Mouse (Mus musculus) kidney, embryonic 16.5 days (tissue): ENCODE measurements around the gene Zc3h12a. TPM values are rescaled to one million over a fixed set of nuclear protein-coding genes. Genes with fewer than 3 reads are reported as not detected.

Experiments used
- ATAC-seq: fragments of 200-750 bp; cut with Nextera tagmentation; 2 replicates; pipeline ENCODE4 v1.8.0; 2017; ENCODE audit warnings: moderate TSS enrichment; ENCODE audit not compliant: low FRiP score, low TSS enrichment
- H3K27ac ChIP-seq: fragments of 300-500 bp; sonication (generic); 2 replicates; pipeline ENCODE4 v1.5.1; 2014; ENCODE audit warnings: low read length
- H3K27me3 ChIP-seq: fragments of 300-500 bp; sonication (generic); 2 replicates; pipeline ENCODE4 v1.6.1; 2014; ENCODE audit warnings: low read length, control low read depth, mixed read lengths; ENCODE audit not compliant: insufficient read depth
- H3K36me3 ChIP-seq: fragments of 300-500 bp; sonication (generic); 2 replicates; pipeline ENCODE4 v1.6.1; 2014; ENCODE audit warnings: low read length, control low read depth, mixed read lengths; ENCODE audit not compliant: insufficient read depth
- H3K4me1 ChIP-seq: fragments of 300-500 bp; sonication (generic); 2 replicates; pipeline ENCODE4 v1.6.1; 2014; ENCODE audit warnings: low read length, control low read depth, mixed read lengths; ENCODE audit not compliant: insufficient read depth
- H3K4me2 ChIP-seq: fragments of 300-500 bp; sonication (generic); replicated peaks from 2 replicates; pipeline ENCODE4 v1.6.1; 2014; ENCODE audit warnings: low read depth, low read length
- H3K4me3 ChIP-seq: fragments of 300-500 bp; sonication (generic); 2 replicates; pipeline ENCODE4 v1.5.1; 2014; ENCODE audit warnings: mild to moderate bottlenecking, low read length
- H3K9ac ChIP-seq: fragments of 300-500 bp; sonication (generic); replicated peaks from 2 replicates; pipeline ENCODE4 v1.6.1; 2014; ENCODE audit warnings: low read length
- H3K9me3 ChIP-seq: fragments of 300-500 bp; sonication (generic); 2 replicates; pipeline ENCODE4 v1.6.1; 2016; ENCODE audit warnings: low read length, control low read depth
- WGBS: fragments of 180-500 bp; shearing (Covaris S2); extraction: QIAGEN DNeasy Blood & Tissue Kit; methylation state at CpG from one replicate; pipeline ENCODE4 v1.1.7; 2014; 5-methylcytosine and 5-hydroxymethylcytosine counted together
- polyA plus RNA-seq: library from polyadenylated mRNA; unstranded; fragments of >200 nt; fragmentation: Nextera tagmentation; extraction: Ambion mirVana; gene quantifications from 2 replicates; pipeline ENCODE4 v1.2.1, GENCODE M21; 2015

The Zc3h12a gene
- polyA plus RNA-seq, 1 experiment from 2014 or later = 0.66 TPM

DNA sequence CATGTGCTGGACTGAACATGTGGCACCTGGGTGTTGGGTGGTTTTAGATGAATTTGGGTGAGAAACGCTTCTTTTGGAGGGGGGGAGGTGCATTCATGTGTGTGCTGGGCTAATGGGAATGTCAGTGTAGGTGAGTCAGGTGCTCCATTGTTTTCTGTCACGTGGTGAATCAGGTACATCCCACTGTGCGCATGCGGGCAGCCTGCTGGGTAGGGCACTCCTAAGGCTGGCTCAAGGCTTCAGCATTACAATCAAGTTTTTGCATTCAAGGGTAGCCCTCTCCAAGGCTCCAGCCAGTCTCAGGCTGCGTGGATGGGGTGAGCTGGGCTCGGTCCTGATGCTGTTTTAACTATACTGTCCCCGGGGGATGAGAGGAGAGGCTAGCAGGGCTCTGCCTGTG is 35.1 kb upstream of the Zc3h12a start:
- no peak overlapping the region for H3K27ac ChIP-seq
- no peak overlapping the region for H3K4me2 ChIP-seq
- WGBS = 57% methylated on average over 7 of the region's 7 CpGs
- no peaks in the 10 kb centered on the region; the same call in 1 of the 2 replicates for H3K27me3 ChIP-seq
- no peak overlapping the region for H3K4me3 ChIP-seq
- no peak for ATAC-seq
- no peak overlapping the region for H3K9ac ChIP-seq
- no peaks in the 10 kb centered on the region for H3K9me3 ChIP-seq
- H3K4me1 ChIP-seq = no peaks in the 10 kb centered on the region
- no peaks in the 10 kb centered on the region for H3K36me3 ChIP-seq

DNA sequence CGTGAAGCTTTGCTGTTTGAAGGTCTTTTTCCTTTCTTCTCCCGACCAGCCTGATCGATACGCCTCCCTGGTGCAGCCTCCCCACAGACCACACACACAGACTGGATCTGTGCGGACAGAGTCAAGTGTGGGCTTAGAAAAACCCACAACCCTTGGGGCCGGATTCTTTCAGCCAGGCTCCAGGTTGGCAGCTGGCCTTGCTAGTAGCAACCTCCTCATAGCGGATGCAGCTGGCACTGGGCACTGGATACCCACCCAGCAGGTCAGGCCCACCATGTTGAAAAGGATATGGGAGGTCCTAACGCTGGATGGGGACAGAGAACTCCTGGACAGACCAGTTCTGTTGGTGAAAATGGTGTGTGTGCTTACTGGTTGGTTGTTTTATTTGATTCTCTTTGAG is 33.8 kb upstream of the Zc3h12a start:
- H3K36me3 ChIP-seq = no peaks in the 10 kb centered on the region
- ATAC-seq = no peak
- H3K4me3 ChIP-seq = no peak overlapping the region
- no peaks in the 10 kb centered on the region for H3K9me3 ChIP-seq
- H3K4me2 ChIP-seq = no peak overlapping the region
- H3K27me3 ChIP-seq = no peaks in the 10 kb centered on the region; the same call in 1 of the 2 replicates
- H3K27ac ChIP-seq = no peak overlapping the region
- H3K4me1 ChIP-seq = no peaks in the 10 kb centered on the region
- no peak overlapping the region for H3K9ac ChIP-seq
- 56% methylated on average over 8 of the region's 8 CpGs for WGBS

DNA sequence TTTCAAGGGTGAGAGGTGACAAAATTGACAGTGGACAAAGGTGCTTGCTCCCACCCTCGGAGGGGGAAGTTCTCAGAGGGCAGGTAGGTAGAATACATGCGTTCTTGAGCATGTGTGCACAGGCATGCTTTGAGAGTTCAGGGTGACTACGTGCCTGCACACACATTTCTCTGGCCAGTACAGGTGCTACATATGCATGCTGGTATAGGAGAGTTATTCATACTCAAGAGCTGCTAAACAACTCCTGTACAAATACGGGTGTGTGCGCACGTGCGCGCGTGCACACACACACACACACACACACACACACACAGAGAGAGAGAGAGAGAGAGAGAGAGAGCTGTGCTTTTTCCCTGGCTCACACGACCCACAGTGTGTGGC is 33.3 kb upstream of the Zc3h12a start:
- 69% methylated on average over 10 of the region's 10 CpGs for WGBS
- ATAC-seq = no peak
- H3K27ac ChIP-seq = no peak overlapping the region
- no peaks in the 10 kb centered on the region for H3K9me3 ChIP-seq
- H3K4me3 ChIP-seq = no peak overlapping the region
- no peaks in the 10 kb centered on the region; the same call in 1 of the 2 replicates for H3K27me3 ChIP-seq
- H3K36me3 ChIP-seq = no peaks in the 10 kb centered on the region
- no peak overlapping the region for H3K9ac ChIP-seq
- H3K4me2 ChIP-seq = no peak overlapping the region
- H3K4me1 ChIP-seq = no peaks in the 10 kb centered on the region

DNA sequence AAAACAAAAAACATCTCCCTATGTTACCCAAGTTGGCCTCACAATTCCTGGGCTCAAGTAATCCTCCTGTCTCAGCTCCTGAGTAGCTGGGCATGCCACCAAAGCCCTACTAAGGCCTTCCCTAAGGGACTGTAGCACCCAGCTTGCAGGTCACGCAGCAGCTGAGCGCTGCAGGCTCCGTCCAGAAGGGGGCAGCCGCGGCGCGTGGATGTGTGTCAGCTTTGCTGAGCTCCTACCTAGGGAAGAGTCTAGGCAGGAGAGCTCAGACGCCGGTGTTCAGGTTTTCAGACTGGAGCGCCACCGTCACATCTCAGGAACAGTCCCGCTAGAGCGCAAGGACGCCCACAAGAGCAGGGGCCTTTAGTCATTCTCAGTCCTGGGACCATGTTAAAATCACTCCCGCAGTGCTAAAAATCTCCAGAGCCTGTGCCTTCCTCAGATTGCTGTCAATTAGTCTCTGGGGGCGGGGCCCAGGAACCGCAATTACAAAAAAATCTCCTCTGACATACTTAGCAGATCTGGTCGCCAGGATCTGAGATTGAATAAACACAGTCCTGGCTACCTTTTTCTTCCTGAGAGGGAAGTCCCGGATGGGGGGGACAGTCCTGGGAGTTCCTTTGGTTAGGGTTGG is 32.8 kb upstream of the Zc3h12a start:
- H3K4me3 ChIP-seq = no peak overlapping the region; the same call in 1 of the 2 replicates
- ATAC-seq = no peak
- H3K27ac ChIP-seq = no peak overlapping the region
- no peak overlapping the region for H3K9ac ChIP-seq
- 6% methylated on average over 19 of the region's 19 CpGs for WGBS
- no peaks in the 10 kb centered on the region for H3K36me3 ChIP-seq
- H3K9me3 ChIP-seq = no peaks in the 10 kb centered on the region
- H3K4me2 ChIP-seq = peak overlapping the region; percentile 37; the same call in 1 of the 2 replicates
- H3K27me3 ChIP-seq = no peaks in the 10 kb centered on the region; the same call in 1 of the 2 replicates
- H3K4me1 ChIP-seq = no peaks in the 10 kb centered on the region

DNA sequence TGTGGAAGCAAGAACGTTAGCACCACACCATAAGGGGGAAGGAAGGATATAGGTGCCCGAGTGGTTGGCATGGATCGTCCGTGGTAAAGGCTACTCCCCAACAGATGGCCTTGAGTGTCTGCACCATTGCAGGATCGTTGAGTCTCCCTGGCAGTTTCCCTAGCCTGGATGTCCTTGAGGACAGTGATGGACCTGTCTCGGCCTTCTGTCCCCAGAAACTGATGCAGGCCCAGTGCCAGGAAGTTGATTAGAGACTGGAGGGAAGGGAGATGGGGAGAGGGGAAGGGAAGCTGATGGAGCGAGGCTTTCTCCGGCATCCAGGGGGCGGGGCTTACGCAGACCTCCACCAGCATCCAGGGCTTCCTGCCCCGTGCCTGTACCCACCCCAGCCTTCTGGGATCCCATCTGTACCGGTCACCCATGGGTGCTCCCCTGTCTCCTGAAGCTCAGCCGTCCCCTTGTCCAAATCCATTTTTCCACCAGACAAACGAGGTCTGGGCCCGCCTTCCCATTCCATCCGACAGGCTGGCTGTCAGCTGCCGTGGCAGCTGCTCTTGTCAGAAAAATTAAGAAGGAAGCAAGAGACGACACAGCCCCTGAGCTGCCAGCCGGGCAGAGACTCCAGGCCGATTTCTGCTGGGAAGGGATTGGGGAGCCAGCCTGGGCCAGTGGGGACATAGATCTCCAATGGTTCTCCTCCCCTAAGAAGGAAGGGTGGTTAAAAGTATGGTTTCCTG is 31.1 kb upstream of the Zc3h12a start:
- no peaks in the 10 kb centered on the region for H3K9me3 ChIP-seq
- H3K4me3 ChIP-seq = no peak overlapping the region
- no peak for ATAC-seq
- H3K27me3 ChIP-seq = no peaks in the 10 kb centered on the region; the same call in 1 of the 2 replicates
- H3K9ac ChIP-seq = no peak overlapping the region
- WGBS = 65% methylated on average over 20 of the region's 20 CpGs
- H3K4me2 ChIP-seq = no peak overlapping the region
- no peaks in the 10 kb centered on the region for H3K36me3 ChIP-seq
- no peaks in the 10 kb centered on the region for H3K4me1 ChIP-seq
- H3K27ac ChIP-seq = no peak overlapping the region

DNA sequence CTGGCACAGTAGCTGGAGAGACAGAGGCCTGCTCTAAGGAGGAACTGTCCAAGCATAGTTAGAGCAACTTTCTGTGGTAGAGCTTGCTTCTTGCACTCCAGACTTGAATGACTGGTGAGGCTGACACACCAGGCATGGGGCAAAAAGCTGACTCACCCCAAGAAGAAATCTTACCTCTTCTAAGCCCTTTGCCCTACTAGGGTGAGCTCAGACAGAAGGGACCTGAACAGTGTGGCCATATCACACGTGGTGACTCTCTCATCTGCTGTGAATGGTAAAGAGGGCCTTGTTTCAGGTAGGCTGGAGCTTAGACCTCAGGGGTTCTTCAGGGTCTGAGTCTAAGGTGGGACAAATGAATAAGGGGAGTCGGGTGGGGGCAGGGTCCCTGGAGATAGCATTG is 30.4 kb upstream of the Zc3h12a start:
- Histone ChIP-seq H3K9ac (no peak overlapping the region), H3K4me3 (no peak overlapping the region), H3K27ac (no peak overlapping the region), H3K9me3 (no peaks in the 10 kb centered on the region), H3K4me1 (no peaks in the 10 kb centered on the region), H3K27me3 (no peaks in the 10 kb centered on the region; the same call in 1 of the 2 replicates), H3K4me2 (no peak overlapping the region), H3K36me3 (no peaks in the 10 kb centered on the region)
- 83% methylated on average over 2 of the region's 2 CpGs for WGBS
- ATAC-seq = no peak

DNA sequence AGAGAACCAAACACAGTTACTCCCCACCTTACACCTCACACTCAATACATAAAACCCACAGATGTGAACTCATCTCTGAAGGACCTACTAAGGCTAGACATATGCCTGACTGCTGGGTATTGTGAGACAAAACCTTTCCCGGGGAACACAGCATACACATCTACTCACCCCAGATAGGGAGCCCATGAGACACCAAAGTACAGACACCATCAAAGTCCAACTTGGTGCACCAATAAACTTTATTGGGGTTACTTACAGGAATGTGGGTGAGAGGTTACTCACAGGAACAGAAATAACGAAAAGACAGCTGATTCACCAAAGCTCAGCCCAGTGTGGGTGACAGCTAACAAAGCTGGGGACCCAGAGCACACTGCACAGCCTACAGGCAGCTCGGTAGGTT is 29.7 kb upstream of the Zc3h12a start:
- Histone ChIP-seq H3K27ac (no peak overlapping the region), H3K4me3 (no peak overlapping the region), H3K4me2 (no peak overlapping the region), H3K9ac (no peak overlapping the region), H3K36me3 (no peaks in the 10 kb centered on the region), H3K9me3 (no peaks in the 10 kb centered on the region), H3K27me3 (no peaks in the 10 kb centered on the region; the same call in 1 of the 2 replicates), H3K4me1 (no peaks in the 10 kb centered on the region)
- ATAC-seq = no peak
- WGBS = 70% methylated on average over 3 of the region's 3 CpGs

DNA sequence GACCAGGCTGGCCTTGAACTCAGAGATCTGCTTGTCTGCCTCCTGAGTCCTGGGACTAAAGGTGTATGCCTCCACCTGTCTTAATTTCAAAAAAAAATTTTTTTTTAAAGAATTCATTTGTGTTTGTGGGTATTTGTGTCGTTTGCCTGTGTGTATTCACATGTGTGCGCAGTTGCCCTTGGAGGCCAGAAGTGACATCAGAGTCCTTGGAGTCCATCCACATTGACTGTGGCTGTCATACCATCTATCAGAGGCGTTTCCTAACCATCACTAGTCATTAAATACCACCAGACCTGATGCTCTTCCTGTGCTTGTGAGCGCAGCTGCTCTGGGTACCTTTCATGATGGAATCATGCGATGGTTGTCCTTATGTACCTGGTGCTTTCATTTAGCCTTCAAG is 28.0 kb upstream of the Zc3h12a start:
- no peak for ATAC-seq

DNA sequence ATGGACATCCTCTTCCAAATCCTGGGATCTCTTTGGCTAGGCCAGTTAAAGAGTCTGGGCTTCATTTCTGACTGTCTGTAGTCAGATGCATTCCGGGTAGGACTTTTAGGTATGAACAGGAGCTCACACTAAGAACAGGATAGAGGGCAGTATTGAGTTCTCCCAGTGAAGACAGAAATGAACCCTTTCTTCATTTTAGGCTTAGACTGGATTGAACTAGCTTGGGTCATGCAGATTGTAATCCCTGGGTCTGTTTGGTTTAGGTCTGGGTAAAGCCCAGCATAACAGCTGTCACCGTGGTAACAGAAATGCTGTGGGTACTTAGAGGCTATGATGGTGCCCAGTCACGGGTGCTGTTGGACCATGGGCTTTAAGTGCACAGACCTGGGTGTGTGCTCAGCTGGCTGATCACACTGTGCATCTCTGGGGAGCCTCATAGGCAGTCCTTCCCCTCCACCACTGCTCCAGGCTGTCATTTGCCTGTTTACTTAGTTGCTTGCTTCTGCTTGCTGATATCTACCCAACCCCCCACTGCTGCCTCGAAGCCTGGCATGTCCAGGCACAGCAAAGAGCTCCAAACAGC is 26.1 kb upstream of the Zc3h12a start:
- no peak overlapping the region for H3K4me3 ChIP-seq
- peak; percentile 51; the same call in 1 of the 2 replicates for ATAC-seq
- 74% methylated on average over 4 of the region's 4 CpGs for WGBS

More for the DNA sequence above, 28.0 kb upstream of the Zc3h12a start:
- H3K4me2 ChIP-seq = no peak overlapping the region
- H3K27me3 ChIP-seq = no peaks in the 10 kb centered on the region; the same call in 1 of the 2 replicates
- 85% methylated on average over 5 of the region's 5 CpGs for WGBS
- no peaks in the 10 kb centered on the region for H3K9me3 ChIP-seq
- no peak overlapping the region for H3K9ac ChIP-seq
- H3K27ac ChIP-seq = no peak overlapping the region
- H3K4me1 ChIP-seq = no peaks in the 10 kb centered on the region
- H3K4me3 ChIP-seq = no peak overlapping the region
- H3K36me3 ChIP-seq = no peaks in the 10 kb centered on the region

DNA sequence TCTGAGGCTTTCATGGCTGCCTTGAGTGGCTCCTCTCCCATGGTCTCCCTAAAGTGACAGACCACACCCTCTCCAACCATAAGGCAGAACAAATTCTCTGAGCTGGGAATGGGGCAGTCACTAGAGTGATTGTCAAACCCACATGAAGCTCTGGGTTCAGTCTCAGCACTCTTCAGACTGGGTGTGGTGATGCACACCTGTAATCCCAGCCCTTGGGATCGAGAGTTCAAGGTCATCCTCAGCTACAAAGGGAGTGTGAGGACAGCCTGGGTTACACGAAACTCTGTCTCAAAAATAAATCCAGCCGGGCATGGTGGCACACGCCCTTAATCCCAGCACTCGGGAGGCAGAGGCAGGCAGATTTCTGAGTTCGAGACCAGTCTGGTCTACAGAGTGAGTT is 24.8 kb upstream of the Zc3h12a start:
- Histone ChIP-seq H3K4me1 (no peaks in the 10 kb centered on the region), H3K9ac (no peak overlapping the region), H3K27ac (no peak overlapping the region), H3K4me2 (no peak overlapping the region), H3K27me3 (no peaks in the 10 kb centered on the region), H3K9me3 (no peaks in the 10 kb centered on the region), H3K36me3 (no peaks in the 10 kb centered on the region), H3K4me3 (no peak overlapping the region)
- ATAC-seq = no peak
- 90% methylated on average over 6 of the region's 6 CpGs for WGBS

More for the DNA sequence above, 26.1 kb upstream of the Zc3h12a start:
- Histone ChIP-seq H3K9ac (no peak overlapping the region), H3K27ac (no peak overlapping the region), H3K4me1 (no peaks in the 10 kb centered on the region), H3K36me3 (no peaks in the 10 kb centered on the region), H3K27me3 (no peaks in the 10 kb centered on the region), H3K9me3 (no peaks in the 10 kb centered on the region), H3K4me2 (no peak overlapping the region)
